ENCODE assay signal across 16 mouse cellular contexts in genomic region chr9:111184929-111185328, GRCm38 (mm10).
DNase-seq lines count a peak whose midpoint lies in the region; ATAC-seq and TF ChIP-seq lines count a peak whose summit lies in the region.
"Had no signal": no experiment of that assay in that cellular context is flagged by ENCODE, and none has a peak within 500 bp of the region (broad histone marks: within the 10 kb centered on the region; RNA-seq: fewer than 3 reads in every experiment).

No protein-coding gene starts in this region.

- no peaks in the 10 kb centered on the region for H3K4me1 ChIP-seq in limb, embryonic 14.5 days (ENCODE audit: control insufficient read depth, insufficient read depth, low read length)
- no peaks in the 10 kb centered on the region for H3K4me1 ChIP-seq in limb, embryonic 10.5 days
- no peaks in the 10 kb centered on the region for H3K4me1 ChIP-seq in embryonic facial prominence, embryonic 11.5 days (ENCODE audit: control insufficient read depth, insufficient read depth, low read length)
- H3K4me1 ChIP-seq in hindbrain, embryonic 11.5 days (replicated peaks; ENCODE audit: control insufficient read depth, insufficient read depth, low read length), result no peaks in the 10 kb centered on the region
- H3K4me1 ChIP-seq in midbrain, embryonic 14.5 days (ENCODE audit: control insufficient read depth, insufficient read depth, low read length), result peaks cover 5% of the 10 kb centered on the region
- H3K4me1 ChIP-seq: limb, embryonic 12.5 days had no signal

- no peak overlapping the region for H3K4me2 ChIP-seq in limb, embryonic 14.5 days (replicated peaks; ENCODE audit: low read depth, low read length, severe bottlenecking)
- no peak overlapping the region for H3K4me2 ChIP-seq in embryonic facial prominence, embryonic 11.5 days (ENCODE audit: low read depth, low read length)
- H3K4me2 ChIP-seq in hindbrain, embryonic 11.5 days (replicated peaks; ENCODE audit: low read depth, low read length), result no peak overlapping the region
- H3K4me2 ChIP-seq in midbrain, embryonic 14.5 days (ENCODE audit: low read length), result no peak overlapping the region
- H3K4me2 ChIP-seq: heart, embryonic 12.5 days; limb, embryonic 12.5 days had no signal

- no peak for TF ChIP-seq POLR2A in limb, embryonic 14.5 days (IDR thresholded peaks at IDR 0.05; ENCODE audit: borderline replicate concordance, extremely low read depth, insufficient read depth, insufficient read length)

- no peak for DNase-seq in limb, embryonic 14.5 days (ENCODE audit: low spot score)
- DNase-seq in limb, embryonic 10.5 days (ENCODE audit: low spot score), result no peak
- no peak for DNase-seq in embryonic facial prominence, embryonic 11.5 days (ENCODE audit: low spot score)
- DNase-seq in hindbrain, embryonic 11.5 days (ENCODE audit: low spot score), result no peak
- peak; percentile 50 for DNase-seq in midbrain, embryonic 14.5 days
- no peak for DNase-seq in frontal cortex, postnatal 25 days (ENCODE audit: low spot score in 2 of 2)
- no peak for DNase-seq in lung, postnatal 4 days
- DNase-seq: adrenal gland, postnatal 36 days; cerebellum, adult 11 months; layer of hippocampus, adult 9-11 months; right cerebral cortex, adult 18-20 months had no signal

- H3K4me3 ChIP-seq in limb, embryonic 14.5 days (replicated peaks; ENCODE audit: low read length), result no peak overlapping the region
- H3K4me3 ChIP-seq in limb, embryonic 10.5 days, result no peak overlapping the region
- H3K4me3 ChIP-seq in embryonic facial prominence, embryonic 11.5 days (ENCODE audit: low read depth, low read length), result no peak overlapping the region
- no peak overlapping the region for H3K4me3 ChIP-seq in hindbrain, embryonic 11.5 days (ENCODE audit: low read depth, low read length)
- H3K4me3 ChIP-seq in midbrain, embryonic 14.5 days (replicated peaks; ENCODE audit: low read depth, low read length), result no peak overlapping the region
- H3K4me3 ChIP-seq: erythroblast, embryonic 14.5 days; heart, embryonic 12.5 days; limb, embryonic 12.5 days; myocyte had no signal

- 69% methylated on average over 4 of the region's 4 CpGs for WGBS in limb, embryonic 14.5 days
- 62% methylated on average over 4 of the region's 4 CpGs for WGBS in limb, embryonic 10.5 days
- 37% methylated on average over 4 of the region's 4 CpGs for WGBS in embryonic facial prominence, embryonic 11.5 days
- 30% methylated on average over 4 of the region's 4 CpGs for WGBS in hindbrain, embryonic 11.5 days
- 20% methylated on average over 4 of the region's 4 CpGs for WGBS in midbrain, embryonic 14.5 days

- H3K27ac ChIP-seq in limb, embryonic 14.5 days (replicated peaks; ENCODE audit: low read depth, low read length), result no peak overlapping the region
- H3K27ac ChIP-seq in limb, embryonic 10.5 days, result no peak overlapping the region
- H3K27ac ChIP-seq in embryonic facial prominence, embryonic 11.5 days (replicated peaks; ENCODE audit: low read depth, low read length), result no peak overlapping the region
- H3K27ac ChIP-seq in hindbrain, embryonic 11.5 days (ENCODE audit: low read depth, low read length), result no peak overlapping the region
- H3K27ac ChIP-seq in midbrain, embryonic 14.5 days (replicated peaks; ENCODE audit: low read depth, low read length), result no peak overlapping the region
- H3K27ac ChIP-seq: limb, embryonic 12.5 days had no signal

- no peak overlapping the region for H3K9ac ChIP-seq in limb, embryonic 14.5 days (ENCODE audit: low read depth, low read length, severe bottlenecking)
- H3K9ac ChIP-seq in embryonic facial prominence, embryonic 11.5 days (replicated peaks; ENCODE audit: low read length), result no peak overlapping the region
- H3K9ac ChIP-seq in hindbrain, embryonic 11.5 days (ENCODE audit: low read depth, low read length), result no peak overlapping the region
- H3K9ac ChIP-seq in midbrain, embryonic 14.5 days (replicated peaks; ENCODE audit: low read length), result 0 out of 2 replicates have a peak overlapping the region, but pooled peaks have one; percentile 3
- H3K9ac ChIP-seq: heart, embryonic 12.5 days; limb, embryonic 12.5 days had no signal

- H3K9me3 ChIP-seq in limb, embryonic 14.5 days (ENCODE audit: control insufficient read depth, low read length), result no peaks in the 10 kb centered on the region
- no peaks in the 10 kb centered on the region for H3K9me3 ChIP-seq in limb, embryonic 10.5 days (replicated peaks)
- no peaks in the 10 kb centered on the region for H3K9me3 ChIP-seq in embryonic facial prominence, embryonic 11.5 days (replicated peaks; ENCODE audit: control insufficient read depth, low read length)
- no peaks in the 10 kb centered on the region for H3K9me3 ChIP-seq in hindbrain, embryonic 11.5 days (ENCODE audit: control insufficient read depth, low read length)
- no peaks in the 10 kb centered on the region for H3K9me3 ChIP-seq in midbrain, embryonic 14.5 days (ENCODE audit: control insufficient read depth, low read length)
- H3K9me3 ChIP-seq: G1E; heart, embryonic 12.5 days; limb, embryonic 12.5 days had no signal

- 0 out of 2 replicates have a peak, but pooled peaks have one; percentile 26 for ATAC-seq in limb, embryonic 14.5 days (ENCODE audit: low FRiP score, low read depth)
- peak; percentile 82 for ATAC-seq in embryonic facial prominence, embryonic 11.5 days (replicated peaks; ENCODE audit: insufficient number of reproducible peaks, low FRiP score, low TSS enrichment, low read depth)
- peak; percentile 84 for ATAC-seq in hindbrain, embryonic 11.5 days (ENCODE audit: low FRiP score)
- ATAC-seq in midbrain, embryonic 14.5 days (ENCODE audit: low FRiP score, low TSS enrichment), result no peak

- H3K36me3 ChIP-seq in limb, embryonic 14.5 days (ENCODE audit: control insufficient read depth, insufficient read depth, low read length), result peaks cover 2% of the 10 kb centered on the region
- peaks cover 16% of the 10 kb centered on the region for H3K36me3 ChIP-seq in limb, embryonic 10.5 days
- no peaks in the 10 kb centered on the region for H3K36me3 ChIP-seq in embryonic facial prominence, embryonic 11.5 days (replicated peaks; ENCODE audit: control insufficient read depth, insufficient read depth, low read depth, low read length)
- H3K36me3 ChIP-seq in hindbrain, embryonic 11.5 days (ENCODE audit: control insufficient read depth, insufficient read depth, low read length), result no peaks in the 10 kb centered on the region
- H3K36me3 ChIP-seq in midbrain, embryonic 14.5 days (ENCODE audit: control insufficient read depth, insufficient read depth, low read length), result peaks cover 12% of the 10 kb centered on the region

- H3K27me3 ChIP-seq in limb, embryonic 14.5 days (ENCODE audit: control insufficient read depth, insufficient read depth, low read length), result no peaks in the 10 kb centered on the region
- H3K27me3 ChIP-seq in limb, embryonic 10.5 days (ENCODE audit: low read depth, poor library complexity, severe bottlenecking), result no peaks in the 10 kb centered on the region
- no peaks in the 10 kb centered on the region for H3K27me3 ChIP-seq in embryonic facial prominence, embryonic 11.5 days (ENCODE audit: control insufficient read depth, insufficient read depth, low read length)
- H3K27me3 ChIP-seq in hindbrain, embryonic 11.5 days (ENCODE audit: control insufficient read depth, insufficient read depth, low read length), result no peaks in the 10 kb centered on the region
- no peaks in the 10 kb centered on the region for H3K27me3 ChIP-seq in midbrain, embryonic 14.5 days (ENCODE audit: control insufficient read depth, insufficient read depth, low read length)
- H3K27me3 ChIP-seq: heart, embryonic 12.5 days; limb, embryonic 12.5 days had no signal
